Mouse (Mus musculus): Measurements from ENCODE around the gene Dsp.

Gene Dsp

DNA sequence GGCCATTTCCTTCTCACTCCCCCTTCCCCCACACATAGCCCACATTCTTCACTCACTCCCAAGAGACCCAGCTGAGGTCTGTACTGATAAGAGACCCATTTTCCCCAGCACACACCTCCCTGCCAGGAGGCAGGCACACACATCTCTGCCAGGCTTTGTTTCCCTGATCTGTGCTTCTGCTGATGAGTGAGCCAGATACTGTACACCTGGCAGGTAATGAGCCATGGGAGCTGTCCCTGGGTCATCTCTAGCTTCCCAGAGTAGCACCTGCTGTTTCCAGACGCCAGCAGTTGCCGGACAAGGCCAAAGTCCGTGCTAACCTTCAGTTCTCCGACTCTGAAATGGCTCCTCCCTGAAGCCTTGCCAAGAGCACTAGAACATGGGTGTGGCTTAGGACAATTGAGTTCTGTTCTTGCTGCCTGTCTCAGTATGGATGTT lies 19.6 kb downstream of the Dsp start:
- in situ Hi-C loops (cut with MseI, MboI), result no loop called here

DNA sequence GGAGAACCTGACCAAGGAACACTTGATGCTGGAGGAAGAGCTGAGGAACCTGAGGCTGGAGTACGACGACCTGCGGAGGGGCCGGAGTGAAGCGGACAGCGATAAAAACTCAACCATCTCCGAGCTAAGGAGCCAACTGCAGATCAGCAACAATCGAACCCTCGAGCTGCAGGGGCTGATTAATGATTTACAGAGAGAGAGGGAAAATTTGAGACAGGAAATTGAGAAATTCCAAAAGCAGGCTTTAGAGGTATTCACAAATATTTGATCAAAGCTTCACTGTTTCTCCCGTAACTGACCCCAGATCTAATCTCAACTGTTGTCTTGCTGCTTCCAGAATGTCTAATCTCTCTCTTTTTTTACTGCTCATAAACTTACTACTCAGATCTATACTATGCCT lies 42.3 kb downstream of the Dsp start:
- in situ Hi-C loops (cut with MseI, MboI), result loop anchor here in 1 of 2 experiments (25.0 kb wide), 1 partner anchor 131 kb away; no protein-coding TSS in a partner anchor

- in situ Hi-C loops (cut with MseI, MboI), result no loop called here
Observed at GRCm38 (mm10) chr13:38201413-38201812, 50.3 kb downstream of the Dsp start.

- in situ Hi-C loops (cut with MseI, MboI), result no loop called here
Observed at GRCm38 (mm10) chr13:38204171-38204570, 53.1 kb downstream of the Dsp start.

- in situ Hi-C loops (cut with MseI, MboI), result no loop called here
Observed at GRCm38 (mm10) chr13:38204702-38205482, 53.8 kb downstream of the Dsp start, which contains the start of gene Snrnp48. Snrnp48 (plus strand) TSS chr13:38204938.

DNA sequence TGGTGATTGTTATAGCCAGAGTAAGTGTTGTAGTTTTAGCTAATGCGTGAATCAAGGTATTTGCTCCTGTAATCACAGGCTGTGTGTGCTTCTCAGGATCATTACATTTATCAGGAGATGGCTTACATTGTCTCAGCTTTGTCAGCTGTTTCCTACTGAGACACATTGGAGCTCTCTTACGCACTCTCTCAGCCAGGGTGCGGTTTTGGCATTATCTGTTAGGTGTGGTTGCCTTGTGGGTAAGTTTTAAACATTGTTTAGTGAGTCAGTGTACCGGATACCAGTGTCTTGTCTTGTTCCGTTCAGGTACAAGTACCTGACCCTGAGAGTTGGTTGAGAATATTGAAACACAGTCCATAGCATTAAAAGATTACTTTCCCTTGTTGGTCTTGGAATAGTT lies 60.0 kb downstream of the Dsp start:
- in situ Hi-C loops (cut with MseI, MboI), result no loop called here

DNA sequence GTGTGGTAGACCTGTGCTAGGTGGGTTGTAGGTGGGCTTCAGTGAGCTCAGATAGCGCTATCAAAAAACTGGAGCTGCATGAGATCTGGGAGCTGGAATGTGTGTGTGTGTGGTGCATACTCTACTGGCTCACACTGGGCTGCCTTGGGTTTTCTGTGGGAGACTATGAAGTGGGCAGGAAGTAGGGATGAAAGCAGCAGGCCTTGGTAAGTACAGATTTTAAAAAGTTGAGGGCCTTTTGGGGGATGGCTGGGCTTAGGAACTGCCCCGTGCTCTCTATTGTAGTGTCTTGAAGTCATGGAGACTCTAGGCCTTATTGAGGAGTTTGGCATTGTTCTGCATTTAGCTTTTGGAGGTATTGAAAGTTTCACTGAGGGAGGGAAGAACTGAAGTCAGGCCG lies 67.6 kb downstream of the Dsp start:
- in situ Hi-C loops (cut with MseI, MboI), result no loop called here

- in situ Hi-C loops (cut with MseI, MboI), result no loop called here
Observed at GRCm38 (mm10) chr13:38220331-38220730, 69.2 kb downstream of the Dsp start.

GRCm38 (mm10) chr13:38230177-38230821 lies 79.2 kb downstream of the Dsp start:
- in situ Hi-C loops (cut with MseI, MboI), result no loop called here

DNA sequence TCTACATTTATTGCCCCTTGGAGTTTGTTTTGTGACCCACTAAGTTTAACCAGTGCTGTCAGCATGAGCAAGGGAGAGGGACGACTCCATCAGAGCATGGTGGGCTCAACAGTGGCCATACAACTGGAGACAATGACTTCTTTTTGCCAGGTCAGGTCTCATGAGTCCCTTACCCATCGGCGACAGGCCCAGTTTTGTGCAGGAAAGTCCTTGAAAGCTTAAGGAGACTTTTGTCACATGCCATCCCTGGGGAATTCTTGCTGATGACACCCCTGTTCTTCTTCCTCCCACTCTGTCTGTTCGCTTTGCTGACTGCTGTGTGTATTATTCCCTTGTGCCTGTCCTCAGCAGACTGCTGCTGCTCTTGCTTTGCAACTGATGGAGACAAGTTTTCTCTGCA lies 81.3 kb downstream of the Dsp start:
- in situ Hi-C loops (cut with MseI, MboI), result no loop called here

DNA sequence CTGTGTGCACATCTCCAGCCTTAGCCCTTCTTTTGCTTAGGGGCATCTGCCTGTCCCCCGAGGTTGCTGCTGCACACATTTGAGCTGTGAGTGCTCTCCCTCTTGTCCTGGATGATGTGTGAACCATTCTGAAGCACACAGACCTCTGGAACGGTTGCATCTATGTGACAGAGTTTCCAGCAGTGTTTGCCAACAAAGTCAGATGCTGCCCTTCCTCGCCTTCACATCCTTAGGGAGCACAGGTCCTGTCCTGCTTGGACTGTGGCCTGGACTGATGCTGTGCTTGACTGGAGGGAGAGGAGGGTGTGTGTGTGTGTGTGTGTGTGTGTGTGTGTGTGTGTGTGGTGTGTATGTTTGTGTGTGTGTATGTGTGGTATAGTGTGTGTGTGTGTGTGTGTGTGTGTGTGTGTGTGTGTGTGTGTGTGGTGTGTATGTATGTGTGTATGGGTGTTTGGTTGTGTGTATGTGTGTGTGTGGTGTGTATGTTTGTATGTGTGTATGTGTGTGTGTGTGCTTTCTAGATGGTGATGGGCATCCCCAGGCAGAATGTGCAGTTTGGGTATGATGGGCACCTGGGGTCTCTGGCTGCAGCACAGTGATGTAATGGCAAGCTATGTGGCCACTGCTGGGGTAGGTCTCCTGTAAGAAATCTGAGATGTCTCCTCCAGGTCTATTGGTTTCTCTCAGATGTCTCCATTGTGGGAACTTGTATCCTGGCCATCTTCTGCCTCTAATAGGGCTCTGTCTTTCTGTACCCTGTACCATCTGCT lies 81.9 kb downstream of the Dsp start:
- in situ Hi-C loops (cut with MseI, MboI), result no loop called here

DNA sequence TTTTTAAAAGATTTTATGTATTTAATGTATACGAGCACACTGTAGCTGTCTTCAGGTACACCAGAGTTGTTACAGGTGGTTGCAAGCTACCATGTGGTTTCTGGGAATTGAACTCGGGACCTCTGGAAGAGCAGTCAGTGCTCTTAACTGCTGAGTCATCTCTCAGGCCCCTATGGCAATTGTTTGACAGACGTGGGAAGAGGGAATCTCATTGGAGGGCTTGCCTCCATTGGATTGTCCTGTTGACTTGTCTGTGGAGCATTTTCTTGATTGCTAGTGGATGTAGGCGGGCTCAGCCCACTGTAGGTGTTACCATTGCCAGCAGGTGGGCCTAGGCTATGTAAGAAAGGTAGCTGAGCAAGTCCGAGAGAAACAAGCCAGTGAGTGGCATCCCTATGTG lies 83.6 kb downstream of the Dsp start:
- in situ Hi-C loops (cut with MseI, MboI), result no loop called here

DNA sequence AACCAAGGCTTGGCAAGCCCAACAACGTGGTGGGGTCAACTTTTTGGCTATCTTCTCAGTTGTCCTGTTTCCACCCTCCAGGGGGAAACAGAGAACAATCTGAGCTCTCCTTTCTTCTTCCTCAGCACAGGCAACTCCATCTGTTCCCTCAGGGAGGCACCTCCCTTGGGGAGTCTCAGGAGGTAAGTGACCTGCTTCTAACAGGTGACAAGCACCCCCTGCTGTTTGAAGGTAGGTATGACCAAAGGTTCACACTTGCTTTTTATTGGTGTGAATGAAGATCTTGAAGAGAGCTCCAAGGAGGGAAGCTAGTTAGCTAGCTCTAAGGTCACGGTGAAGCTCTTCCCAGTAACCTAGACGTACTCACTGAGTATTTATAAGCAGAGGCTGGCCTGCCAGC lies 84.3 kb downstream of the Dsp start:
- in situ Hi-C loops (cut with MseI, MboI), result no loop called here

- in situ Hi-C loops (cut with MseI, MboI), result no loop called here
Observed at GRCm38 (mm10) chr13:38248151-38248550, 97.1 kb downstream of the Dsp start.

All from mouse trophoblast stem cell (cell line).